Mouse (Mus musculus) testis, adult 2 months (tissue): ENCODE results near the gene Tiam1.

Experiments
- CTCF ChIP-seq: fragments of 200-500 bp; IDR thresholded peaks from 2 replicates; pipeline ENCODE4 v1.5.1; 2012; ENCODE audit warnings: low read depth, mild to moderate bottlenecking, inconsistent platforms, low read length, moderate library complexity; ENCODE audit not compliant: control insufficient read depth, insufficient read depth, insufficient replicate concordance
- POLR2A ChIP-seq: fragments of 200-500 bp; IDR thresholded peaks from 2 replicates; pipeline ENCODE4 v1.6.1; 2012; ENCODE audit warnings: low read depth, mild to moderate bottlenecking, inconsistent platforms, low read length, moderate library complexity; ENCODE audit not compliant: control insufficient read depth

- TF ChIP-seq CTCF (no peak), POLR2A (no peak)
These were observed 198.8 kb downstream of the Tiam1 start for GRCm38 (mm10) chr16:89944604-89945283.
